Mouse (Mus musculus): Measurements from ENCODE around the gene Qk.

The Qk gene

DNA sequence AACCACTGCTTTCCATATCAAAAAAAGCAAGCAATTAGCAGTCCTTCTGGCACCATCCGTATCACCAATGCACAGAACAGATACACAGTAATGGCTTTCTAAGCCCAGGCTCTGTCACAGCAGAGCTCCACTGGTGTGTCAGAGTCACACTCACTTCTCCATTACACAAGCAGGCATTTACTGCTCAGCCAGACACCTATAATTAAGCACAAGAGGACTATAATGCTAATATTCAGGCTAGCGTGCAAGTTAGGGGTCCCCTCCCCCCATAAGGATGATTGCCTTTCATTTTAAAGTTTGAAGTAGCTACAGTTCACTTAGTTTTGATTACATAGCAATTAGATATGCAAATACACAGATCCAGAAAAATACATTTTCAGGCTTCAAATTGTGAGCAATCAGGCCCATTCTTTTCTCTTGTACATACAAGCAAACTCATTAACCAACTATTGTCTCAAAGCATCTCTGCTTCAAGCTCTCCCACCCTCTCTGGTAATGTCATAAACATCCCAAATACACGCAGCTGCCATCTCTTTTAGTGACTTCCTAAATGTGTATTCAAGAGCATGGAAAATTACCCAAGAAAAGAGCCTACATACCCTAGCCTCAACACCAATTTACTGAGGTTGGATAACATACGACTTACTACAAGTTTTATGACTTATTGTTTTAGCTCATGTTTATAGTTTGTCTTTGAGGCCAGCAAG is 68.2 kb downstream of the Qk start:
- no peak for DNase-seq (ENCODE audit: low spot score)

DNA sequence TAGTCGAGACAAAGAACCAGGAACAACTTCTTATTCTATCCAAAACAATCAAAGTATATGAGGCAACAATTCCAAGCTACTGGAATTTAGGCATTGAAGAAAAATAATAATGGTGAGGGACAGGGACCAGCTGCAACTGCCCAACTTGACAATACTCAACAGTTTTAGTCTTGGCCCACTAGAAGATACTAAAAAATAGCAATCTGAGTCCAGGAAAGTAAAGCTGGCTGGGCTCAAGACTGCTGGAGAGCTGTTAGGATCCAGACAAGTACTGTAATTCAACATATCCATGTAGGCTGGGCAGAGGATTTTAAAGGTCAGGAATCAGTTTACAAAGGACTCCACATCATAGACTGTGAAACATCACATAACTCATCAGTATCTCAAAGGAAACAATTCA is 79.6 kb downstream of the Qk start:
- no peak for DNase-seq (ENCODE audit: low spot score)

DNA sequence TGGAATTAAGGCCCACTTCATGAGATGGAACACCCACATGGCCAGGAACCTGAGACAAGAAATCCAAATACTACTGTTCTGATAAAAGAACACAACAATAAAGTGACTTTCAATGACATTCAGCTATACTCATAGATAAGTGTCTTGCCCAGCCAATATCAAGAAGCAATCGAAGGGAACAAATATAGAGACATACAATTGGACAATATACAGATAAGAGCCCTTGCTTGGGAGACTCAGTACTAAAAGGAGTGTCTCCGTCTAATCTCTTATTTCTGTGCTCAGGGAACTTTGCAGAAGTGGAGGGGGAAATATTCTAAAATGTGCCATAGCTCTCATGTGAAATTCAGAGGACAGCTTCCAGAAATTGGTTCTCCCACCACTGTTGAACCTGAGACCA is 83.1 kb downstream of the Qk start:
- no peak for DNase-seq (ENCODE audit: low spot score)

DNA sequence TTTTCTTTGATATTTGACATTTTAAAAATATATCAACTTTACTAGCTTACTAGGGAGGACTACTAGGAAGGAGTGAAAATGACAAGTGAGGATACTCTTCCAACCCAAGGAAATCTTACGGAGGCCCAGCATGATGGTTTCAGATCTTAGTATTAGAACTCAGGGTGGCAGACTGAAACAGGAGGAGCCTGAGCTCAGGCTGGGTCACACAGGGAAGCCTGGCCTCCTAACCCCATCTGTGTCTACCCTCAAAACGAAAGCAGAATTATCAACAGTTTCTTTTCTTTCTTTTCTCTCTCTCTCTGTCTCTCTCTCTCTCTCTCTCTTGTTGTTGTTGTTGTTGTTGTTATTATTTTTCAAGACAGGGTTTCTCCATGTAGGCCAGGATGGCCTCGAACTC is 87.2 kb downstream of the Qk start:
- no peak for DNase-seq (ENCODE audit: low spot score)

DNA sequence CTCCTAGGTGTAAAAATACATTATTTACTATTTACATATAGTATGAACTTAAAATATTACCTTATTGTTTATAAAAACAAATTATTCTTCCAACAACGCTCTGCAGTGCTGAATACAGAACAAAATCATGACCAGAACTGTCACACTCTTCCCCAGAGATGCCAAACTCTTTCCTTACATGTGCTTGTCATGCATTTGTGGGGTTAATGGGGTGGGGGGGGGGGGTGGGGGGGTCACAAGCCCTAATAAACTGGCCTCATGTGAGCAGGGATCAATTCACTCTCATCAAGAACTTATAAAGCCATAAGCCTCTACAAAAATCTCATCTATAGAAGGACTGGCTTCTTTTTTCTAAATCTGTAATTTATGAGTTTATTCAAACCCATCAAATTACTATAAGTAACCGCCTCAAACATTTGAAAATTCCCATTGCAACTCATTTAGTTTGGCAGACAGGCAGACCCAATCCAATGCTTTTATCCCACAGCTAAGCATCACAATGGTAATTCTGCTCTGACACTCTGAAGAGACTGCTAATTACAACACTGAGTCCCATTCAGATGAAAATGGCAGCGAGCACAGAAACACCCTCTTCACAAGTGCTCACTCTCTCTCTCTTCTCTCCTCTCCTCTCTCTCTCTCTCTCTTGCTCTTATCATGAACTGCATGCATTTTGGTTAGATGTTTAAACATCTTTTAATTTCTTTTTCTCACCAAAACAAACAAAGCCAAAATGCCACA is 91.7 kb downstream of the Qk start:
- no peak for DNase-seq (ENCODE audit: low spot score)

DNA sequence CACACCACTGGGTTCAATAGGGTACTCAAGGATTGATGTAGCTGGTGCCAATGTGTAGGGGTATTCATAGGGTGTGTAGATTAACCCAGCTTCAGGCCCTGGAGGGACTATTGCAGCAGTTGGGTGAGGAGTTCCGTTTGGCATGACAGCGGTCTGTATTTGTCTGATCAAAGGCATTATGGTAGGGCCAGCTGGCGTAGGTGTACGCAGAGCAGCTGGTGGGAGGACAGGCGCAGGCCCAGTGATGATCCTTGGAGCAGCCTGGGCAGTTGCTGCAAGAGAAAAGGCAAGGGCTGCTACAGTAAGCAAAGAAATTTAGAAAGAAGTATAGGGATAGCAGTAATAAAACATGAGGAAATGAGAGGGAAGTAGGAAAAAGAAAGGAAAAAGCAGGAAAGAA is 103.5 kb downstream of the Qk start:
- no peak for DNase-seq (ENCODE audit: low spot score)

DNA sequence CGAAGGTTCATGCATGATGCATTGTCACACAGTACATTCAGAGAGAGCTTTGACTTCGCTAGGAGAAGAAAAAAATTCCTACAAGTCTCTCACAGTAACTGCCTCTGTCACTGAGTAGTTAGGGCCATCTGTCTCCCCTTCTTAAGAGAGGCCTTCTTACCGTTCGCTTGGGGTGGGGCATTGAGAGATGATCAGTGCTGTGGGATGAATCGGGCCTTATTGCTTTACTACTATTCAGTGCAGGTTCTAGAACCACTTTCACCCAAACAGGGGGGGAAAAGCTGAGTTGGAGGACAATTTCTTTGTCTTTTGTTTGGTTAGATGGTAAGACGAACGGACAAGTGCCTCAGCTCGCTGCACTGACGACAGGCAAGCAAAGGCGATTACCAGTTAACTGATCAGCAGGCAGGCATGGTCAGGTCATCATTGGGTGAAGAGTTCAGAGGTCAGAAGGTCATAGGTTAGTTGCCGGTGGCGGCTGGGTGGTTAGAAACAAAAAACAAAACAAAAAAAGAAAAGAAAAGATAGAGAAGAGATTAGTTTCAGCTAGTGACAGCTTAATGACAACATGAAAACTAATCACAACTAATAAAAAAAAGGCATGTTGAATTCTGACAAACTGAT is 110.4 kb downstream of the Qk start:
- no peak for DNase-seq (ENCODE audit: low spot score)

DNA sequence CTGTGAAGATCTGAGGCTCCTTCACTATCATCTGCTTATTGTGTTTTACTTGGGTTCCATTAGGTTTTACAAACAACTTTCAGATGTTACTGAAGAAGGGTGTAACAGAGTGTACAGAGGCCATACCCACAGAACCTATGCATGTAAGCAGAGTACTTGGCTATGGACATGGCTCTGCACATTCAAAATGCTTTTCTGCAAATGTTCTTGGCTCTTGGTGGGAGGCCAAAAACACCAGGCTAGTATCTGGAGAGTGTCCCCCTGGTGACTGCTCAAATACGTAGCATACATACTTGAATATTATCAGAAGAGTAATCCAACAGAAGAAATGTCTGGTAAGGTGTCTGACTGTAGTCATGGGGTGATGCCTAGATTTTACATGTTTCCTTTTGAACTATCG is 121.0 kb downstream of the Qk start:
- DNase-seq (ENCODE audit: low spot score) = no peak

DNA sequence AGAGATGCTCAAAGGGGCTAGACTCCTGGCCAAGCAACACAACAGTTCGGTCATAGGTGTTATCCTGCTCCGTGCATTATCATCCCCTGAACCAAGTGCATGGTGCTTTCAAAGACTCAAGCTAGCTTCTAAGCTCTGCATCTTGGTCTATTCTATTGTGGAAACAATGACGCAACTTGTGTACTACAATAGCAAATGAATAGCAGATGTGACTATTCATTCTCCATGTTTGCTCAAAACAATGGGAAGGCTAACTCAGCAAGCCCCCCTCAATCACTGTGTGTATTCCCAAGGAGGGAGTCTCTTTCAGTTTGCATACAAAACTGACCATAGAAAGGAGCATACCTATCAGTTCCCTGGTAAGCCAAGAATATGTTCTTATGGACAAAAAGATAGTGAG is 121.4 kb downstream of the Qk start:
- no peak for DNase-seq (ENCODE audit: low spot score)

DNA sequence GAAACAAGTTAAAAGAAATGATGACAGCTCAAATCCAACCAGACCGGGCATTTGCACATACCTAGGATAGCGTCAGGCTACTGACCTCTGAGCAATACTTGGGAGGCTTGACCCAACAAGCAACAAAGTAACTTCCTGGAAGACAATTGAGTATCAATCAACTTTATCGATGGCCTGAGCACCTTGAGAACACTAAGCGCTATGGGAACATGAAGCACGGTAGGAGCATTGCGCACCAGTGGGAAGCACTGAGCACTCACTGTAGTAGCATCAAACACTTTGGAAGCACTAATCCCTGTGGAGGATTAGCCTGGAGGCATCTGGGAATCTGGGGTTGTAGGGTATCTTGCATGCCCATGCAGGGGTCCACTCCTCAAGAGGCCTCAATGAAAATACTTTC is 124.0 kb downstream of the Qk start:
- no peak for DNase-seq (ENCODE audit: low spot score)

DNA sequence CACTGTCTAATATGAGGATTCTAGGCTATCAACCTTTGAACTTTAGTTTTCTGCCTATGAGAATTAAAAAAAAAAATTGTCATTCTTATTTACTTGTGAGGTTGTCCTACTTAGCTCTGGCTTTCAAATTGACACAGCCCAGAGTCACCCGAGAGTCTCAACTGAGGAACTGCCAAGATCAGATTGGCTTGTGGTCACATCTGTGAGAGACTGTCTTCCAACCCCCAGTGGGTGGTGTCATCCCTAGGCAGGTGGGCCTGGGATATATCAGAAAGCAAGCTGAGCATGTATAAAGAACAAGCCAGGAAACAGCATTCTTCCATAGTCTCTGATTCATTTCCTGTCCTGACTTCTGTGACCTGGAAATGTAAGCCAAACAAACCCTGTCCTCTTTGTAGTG is 128.8 kb downstream of the Qk start:
- no peak for DNase-seq (ENCODE audit: low spot score)

DNA sequence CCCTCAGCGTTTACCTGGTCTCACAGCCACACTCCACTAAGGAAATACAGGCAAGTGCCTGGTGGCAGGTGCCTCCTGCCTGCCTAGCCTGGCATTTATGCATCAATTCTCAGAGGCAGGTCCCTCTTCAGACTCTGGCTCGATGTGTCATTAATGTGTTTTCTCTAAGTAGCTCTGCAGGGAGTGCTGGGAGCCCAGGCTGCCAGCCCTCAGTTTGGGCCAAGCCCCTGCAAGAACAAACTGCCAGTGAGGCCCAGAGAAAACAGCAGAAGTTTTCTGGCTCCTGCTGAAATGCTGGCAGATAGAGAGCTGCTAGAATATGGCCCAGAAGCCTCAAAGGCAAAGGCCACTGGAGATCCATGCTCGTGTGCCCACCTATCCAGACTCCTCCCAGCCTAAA is 131.2 kb downstream of the Qk start:
- DNase-seq (ENCODE audit: low spot score) = no peak

DNA sequence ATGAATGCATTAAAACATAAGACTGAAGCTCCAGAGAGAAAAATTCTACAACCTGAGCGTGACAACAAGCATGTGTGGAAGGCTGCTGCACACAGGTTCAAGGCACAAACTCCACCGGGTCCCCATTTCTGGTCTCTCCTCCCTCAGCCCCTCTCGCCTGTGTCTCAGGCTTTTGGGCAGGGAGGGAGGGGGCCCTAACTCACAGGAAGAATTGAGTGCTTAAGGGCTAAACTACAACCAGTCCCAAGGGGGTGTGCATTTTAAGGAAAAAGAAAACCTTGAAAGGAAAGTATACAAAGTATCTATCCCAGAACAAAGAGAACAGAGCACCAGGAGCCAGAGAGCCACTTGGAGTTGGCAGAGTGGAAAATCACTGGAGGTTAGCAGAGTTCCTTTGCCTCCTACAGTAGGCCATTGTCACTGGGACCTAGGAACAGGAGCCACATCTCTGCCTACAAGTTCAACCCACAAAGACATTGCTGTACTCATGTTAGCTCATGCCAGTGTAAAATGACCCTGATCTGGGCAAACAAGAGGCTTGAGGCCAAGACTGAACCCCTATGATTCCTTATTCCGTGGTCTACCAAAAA is 132.1 kb downstream of the Qk start:
- no peak for DNase-seq (ENCODE audit: low spot score)

DNA sequence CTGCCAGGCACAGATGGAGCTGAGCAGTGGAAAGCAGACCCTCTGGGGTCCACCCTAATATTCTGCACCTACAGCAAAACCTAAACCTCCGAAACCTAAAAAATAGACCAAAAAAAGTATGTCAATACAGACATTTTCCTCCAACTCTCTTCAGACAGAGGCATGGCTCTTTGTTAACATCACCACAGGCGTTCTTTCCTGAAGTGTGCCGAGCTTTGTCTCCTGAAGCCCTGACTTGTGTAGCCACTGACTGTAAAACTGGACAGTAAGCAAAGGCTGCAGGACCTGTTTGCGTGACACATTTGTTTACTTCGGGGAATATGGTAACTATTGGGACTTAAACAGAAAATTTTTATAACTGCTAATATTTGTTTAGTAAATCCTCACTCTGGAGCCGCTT is 137.9 kb downstream of the Qk start:
- no peak for DNase-seq (ENCODE audit: low spot score)

DNA sequence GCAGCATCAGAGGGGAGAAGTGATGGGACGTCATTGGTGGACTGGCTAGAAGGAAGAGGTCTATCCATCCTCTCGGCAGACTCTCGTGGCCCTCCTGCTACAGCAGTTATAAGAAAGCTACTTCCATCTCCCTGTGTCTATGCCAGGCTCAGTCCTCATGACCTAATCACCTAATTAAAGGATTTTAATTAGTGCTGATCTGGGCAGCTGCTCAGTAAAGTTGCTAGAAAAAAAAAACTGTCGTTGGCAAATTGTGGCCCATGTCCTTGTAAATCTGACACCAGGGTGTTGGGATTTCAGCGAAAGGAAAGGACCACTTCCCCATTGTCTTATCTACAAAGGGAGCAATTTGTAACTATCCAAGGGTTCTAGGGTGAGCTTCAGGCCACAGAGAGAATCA is 142.6 kb downstream of the Qk start:
- no peak for DNase-seq (ENCODE audit: low spot score)

DNA sequence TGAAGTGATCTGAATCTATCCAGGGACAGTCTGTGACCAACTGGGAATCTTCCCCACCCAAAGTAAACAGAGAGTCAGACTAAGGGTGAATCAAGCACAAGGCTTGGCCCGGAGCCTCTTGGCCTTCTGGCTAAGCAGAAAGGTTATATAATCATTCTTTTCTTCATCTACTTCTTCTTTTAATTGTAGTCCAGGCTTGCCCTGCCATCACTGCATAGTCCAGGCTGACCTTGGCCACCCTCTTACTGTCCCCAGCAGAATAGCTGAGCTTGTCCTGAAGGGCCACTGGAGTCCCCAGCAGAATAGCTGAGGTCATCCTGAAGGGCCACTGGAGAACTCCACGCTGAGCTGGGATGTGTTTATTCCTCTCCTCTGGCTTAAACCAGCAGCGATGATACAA is 158.4 kb downstream of the Qk start:
- no peak for DNase-seq (ENCODE audit: low spot score)

DNA sequence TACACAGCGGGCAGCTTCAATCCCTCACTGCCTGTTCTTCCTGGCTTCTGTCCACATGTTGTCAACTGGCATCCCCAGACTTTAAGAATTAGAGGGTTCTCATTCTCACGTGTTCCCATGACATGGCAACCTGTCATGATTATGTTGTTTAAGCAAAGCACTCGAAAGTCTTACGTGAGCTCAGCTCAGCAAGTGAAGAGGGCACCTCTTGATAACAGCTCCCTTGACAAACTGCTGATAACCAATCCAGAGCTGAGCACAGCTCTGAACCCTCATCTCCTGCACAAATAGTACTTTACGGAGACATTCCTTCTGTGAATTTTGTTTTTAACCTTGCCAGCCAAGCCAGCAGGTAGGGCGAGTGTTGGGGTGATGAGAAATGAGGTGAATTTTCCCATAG is 159.2 kb downstream of the Qk start:
- DNase-seq (ENCODE audit: low spot score) = no peak

DNA sequence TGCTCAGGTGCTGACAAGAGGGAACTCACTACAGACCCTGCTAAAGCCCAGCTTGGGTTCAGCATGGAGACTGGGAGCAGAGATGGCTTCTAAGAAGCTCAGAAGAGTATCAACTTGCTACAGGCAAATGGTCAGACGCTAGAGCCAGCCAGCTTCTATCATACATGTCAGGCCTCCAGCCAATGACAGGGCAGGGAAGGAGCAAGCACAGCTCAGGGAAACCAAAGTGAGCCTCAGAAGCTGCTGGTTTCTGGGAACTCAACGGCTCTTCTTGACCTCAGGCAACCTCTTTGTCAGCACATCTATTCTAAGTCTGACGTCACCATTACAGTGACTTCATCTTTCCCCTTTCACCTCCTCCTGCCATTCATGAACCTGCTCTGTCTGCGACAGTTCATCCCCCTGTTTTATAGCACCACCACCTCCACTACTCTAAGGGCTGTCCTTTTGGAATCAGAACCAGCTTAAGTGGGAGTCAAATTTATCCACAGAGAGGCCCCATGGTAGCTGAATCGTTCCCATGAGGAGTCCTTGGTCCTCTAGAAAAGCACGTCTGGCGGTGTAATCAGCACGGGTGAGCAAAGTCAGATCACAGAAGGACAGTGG is 166.7 kb downstream of the Qk start:
- no peak for DNase-seq (ENCODE audit: low spot score)

Data from T-cell, adult 2 months (primary cell).